Mouse (Mus musculus): ENCODE data around the gene Ackr3.

The Ackr3 gene

DNA sequence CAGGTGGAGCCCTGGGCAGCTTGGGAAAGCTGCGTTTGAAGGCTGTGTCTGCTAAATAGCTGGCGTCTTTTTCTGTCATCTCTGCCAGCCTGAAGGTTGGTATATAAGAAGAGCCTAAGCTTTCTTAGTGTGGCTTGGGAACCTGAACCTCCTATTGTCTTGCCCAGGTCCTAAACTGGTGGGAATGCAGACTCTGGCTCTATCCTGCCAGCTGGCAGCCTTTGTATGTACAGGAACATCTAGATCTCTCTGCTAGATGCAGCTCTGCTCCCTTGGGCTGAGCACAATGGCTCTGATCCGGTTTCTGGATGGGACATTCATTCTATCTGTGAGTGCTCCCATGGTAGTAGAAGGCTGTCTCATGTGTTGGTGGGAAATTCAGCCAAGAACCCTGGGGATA lies 2.9 kb downstream of the Ackr3 start:
- DNase-seq: no peak

DNA sequence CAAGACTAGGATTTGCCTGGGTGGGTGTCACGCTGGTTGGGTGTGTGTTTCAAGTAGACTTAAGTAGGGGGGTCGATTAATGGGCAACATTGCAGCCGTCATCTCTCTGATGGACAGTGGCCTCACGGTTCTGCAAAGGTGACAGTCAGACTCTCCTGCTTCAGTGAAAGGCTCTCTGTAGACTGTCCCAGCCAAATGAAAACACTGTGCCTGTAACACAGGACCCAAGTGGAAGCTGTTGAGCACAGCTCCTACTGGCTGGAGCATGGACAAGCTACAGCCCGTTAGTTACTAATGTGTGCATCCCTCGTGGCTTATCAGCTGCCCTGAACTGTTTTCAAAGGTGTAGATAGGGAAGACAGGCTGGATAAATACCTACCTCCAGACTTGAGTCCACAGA lies 3.5 kb downstream of the Ackr3 start:
- no peak for DNase-seq

DNA sequence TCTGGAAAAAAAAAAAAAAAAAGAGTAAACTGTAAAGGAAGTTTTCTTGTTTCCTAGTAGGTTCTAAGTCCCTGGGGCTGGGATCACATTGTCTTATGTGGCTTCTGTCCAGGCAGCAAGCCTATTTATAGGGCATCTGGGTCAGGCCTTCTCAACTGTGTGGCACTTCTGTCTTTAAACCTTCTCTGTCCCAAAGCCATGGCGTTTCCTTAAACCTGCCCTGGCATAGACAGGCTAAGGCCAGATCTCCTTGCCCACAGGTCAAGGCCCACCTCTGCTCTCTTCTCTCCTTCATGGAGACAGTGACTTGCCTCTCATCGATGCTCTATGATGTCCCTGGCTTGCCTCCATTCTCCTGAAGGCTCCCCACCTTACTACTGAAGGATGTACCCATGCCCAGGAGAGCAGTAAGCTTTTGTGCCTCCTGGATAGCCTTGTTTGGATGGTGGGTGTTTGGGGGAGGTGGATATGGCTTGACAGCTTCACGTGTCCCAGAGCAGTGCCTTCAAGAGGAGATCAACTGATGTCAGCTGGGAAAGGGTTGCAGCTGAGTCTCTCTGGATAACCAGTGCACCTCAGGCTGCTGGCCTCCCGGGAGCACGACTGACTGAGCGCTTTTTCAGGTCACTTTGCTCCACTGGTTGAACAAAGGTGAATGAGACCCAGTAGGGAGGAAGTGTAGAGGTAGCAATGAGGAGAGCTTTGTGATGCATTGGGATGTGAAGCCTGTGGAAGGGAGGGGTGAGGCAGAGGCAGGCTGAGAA lies 4.1 kb downstream of the Ackr3 start:
- DNase-seq: peak; percentile 59

DNA sequence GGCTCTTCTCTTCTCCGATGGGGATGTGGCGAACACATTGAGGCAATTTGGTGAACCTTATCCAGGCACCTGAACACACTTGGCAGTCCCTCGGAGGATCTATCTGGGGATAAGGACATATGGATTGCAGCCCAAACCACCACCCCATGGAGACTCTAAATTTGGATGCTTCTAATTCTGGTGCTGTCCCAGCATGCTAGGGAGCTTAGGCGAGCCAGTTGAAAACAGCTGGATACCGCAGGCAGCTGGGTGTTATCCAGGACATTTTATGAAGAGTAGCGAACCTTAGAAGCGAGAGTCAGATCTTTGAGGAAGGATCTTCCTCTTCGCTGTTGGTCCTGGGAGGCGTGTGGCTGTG lies 4.7 kb downstream of the Ackr3 start:
- DNase-seq: no peak

DNA sequence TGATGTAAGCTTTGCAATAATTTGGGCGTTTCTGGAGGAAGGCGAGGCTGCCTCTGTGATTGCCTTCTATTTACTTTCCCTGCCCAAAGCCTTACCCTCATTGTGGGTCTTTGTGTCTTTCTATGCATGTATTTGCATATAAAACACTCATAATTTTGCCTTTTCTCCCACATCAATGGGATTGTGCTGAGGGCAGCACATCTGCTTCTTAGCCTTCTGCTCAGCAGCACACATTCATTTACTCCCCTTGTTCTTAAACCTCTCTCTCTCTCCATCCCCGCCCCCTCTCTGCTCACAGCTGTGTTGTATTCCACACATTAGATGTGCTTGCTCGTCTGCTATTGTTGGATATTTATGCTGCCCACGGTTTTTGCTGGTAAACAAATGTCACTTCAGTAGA lies 5.3 kb downstream of the Ackr3 start:
- DNase-seq: no peak

DNA sequence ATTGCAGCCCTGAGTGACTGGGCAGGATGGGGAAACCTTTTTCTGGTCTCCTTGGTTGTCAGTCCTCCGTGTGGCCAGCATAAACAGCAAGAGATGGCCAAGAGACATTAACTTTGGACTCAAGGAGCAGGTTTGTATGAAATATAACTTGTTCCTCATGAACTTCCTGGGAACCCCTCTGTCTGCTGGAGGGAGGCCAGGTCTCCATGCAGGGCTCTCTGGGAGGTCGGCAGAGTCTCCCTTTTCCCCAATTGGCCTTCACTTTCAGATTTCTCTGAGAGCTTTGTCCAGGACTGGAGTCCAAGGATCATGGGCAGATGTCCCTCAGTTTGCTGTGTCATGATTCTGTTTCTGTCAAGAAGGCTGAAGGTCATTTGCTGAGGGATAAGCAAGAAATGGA lies 6.0 kb downstream of the Ackr3 start:
- DNase-seq: peak; percentile 88

DNA sequence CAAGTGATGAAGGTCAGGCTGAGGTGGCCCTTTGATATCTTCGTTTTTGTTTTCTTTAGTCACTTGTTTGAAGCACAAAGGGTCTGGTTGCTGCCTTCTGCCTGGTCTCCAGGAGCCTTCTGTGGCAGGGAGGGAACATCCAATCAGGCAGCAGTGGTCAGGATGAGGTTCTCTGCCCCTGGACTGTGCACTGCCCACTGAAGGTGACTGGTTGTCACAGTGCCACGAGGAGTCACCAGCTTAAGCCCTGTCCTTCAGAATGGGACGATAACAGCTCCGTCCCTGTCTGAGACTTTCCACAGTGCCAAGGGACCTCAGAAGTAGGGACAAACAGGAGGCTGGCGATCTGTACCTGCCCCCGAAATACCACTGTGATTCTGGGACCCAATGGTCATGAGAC lies 6.6 kb downstream of the Ackr3 start:
- DNase-seq: no peak

DNA sequence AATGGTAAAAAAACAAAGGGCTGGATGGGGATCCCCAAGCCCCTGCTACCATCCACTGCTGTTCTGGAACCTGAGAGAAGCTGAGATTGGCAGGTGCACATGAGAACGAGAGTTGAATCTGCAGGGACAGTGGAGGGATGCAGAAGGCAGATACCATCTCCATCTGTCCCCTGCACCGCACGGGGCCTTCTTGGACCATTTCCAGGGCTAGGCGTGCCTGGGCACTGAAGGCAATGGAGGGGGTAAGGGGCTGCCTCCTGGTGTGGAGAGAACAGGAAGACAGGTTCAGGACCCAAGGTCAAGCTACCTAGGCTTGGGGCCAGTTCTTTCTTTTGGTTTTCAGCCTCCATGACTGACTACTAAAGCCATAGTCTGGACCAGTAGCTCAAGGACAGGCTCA lies 7.0 kb downstream of the Ackr3 start:
- DNase-seq: no peak

DNA sequence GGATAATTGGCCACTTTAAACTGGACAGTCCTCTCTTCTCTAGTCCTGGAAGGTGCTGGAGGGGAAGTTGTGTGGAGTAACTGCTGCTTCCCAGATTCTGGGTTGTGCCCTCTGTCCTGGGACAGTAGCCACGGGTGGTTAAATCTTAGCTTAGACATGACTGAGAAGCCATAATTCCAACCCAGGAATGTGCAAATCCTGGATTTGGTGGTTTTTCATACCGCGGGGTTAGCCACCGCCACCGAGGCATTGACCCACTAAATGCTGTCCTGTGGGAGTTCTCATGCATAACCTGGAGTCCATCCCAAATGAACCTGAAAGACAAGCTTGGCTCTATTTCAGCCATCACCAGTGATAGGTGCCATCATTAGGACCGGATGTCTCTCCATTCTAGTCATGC lies 8.6 kb downstream of the Ackr3 start:
- DNase-seq: peak; percentile 68

DNA sequence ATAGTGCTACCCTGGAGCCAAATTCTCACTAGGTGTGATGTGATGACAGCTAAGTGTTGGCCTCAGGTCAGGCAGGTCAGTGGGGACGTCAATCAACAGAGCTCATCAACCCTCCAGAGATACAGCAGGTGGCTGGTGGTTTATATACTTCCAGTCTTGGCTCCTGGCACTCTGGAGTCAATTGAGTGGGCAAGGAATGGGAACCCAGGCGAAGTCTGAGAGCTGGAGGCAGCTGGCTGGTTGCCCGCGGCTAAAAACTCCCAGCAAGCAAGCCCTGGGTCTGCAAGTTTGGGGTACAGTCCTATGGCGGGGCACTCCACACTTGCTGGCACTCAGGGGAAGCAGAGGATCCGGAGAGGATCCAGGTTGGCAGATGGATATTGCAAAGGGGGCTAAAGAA lies 9.1 kb downstream of the Ackr3 start:
- DNase-seq: no peak

DNA sequence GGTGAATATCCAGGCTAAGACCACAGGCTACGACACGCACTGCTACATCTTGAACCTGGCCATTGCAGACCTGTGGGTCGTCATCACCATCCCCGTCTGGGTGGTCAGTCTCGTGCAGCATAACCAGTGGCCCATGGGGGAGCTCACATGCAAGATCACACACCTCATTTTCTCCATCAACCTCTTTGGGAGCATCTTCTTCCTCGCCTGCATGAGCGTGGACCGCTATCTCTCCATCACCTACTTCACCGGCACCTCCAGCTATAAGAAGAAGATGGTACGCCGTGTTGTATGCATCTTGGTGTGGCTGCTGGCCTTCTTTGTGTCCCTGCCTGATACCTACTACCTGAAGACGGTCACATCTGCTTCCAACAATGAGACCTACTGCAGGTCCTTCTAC lies 10.2 kb downstream of the Ackr3 start:
- DNase-seq: no peak

DNA sequence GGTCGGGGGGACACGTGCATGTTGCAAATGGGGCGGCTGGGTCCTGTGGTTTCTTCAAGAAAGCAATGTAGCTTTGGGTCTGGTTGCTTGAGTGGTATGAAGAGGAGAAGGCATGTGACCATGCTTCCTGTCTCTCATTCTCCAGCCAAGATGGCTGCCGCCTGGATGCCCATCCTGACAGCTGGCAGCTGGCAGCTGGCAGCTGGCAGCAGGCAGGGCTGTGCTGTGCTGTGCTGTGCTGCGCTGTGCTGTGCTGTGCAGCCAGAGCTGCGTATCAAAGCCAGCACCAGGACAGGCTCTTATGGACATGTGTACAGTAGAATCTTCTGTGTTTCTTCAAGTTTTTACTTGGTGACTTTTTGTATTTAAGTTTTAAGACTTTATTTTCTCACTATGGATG lies 11.1 kb downstream of the Ackr3 start:
- DNase-seq: no peak

DNA sequence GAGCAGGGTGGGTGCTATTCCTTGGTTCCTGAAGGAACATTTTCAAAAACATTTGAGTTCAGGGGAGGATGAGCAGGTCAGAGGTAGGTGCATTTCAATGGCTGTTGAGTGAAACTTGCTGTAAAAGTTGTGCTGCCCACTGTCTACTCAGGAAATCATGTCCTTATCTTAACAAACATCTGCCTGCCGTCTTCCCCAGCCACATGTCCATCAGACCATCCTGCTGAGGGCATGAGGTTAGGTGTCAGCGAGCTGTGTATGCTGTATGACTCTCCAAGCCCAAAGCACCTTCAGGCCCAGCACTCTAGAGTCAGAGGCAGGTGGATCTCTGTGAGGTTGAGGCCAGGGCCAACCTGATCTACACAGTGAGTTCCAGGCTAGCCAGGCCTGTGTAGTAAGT lies 12.1 kb downstream of the Ackr3 start:
- no peak for DNase-seq

DNA sequence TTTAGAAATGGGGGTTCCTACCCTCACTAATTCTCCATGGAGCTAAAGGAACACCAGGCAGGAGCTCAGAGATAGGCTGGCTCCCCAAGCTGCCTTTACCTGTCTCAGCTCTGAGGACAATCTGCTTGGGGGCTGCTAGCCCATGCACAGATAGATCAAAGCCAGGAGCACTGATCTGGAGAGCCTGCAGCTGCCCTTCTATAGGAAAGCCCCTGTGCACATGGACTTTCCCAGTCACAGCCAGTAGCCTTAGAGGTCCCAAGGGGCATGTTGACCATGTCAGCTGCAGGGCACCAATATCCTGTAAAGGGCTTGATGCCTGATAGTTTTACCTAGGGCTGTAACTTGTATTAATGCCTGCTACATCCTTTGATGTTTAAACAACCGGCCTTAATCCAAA lies 12.6 kb downstream of the Ackr3 start:
- no peak for DNase-seq

DNA sequence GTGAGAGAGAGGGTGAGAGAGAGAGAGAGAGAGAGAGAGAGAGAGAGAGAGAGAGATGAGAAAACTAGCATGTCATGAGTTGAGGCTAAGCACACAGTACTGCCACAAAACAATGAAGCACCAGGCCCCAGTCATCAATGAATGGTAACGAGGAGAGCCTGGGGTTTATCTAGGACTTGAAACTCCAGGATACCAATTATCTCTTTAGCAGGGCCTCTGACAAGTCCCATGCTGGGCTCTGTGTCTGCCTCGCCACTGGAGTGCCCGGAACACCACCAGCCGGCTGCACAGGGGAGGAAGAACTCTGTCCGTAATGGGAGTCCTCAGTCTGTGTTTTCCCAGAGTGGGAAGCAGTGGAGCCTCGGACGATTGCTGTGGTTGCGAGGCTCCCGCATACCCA lies 16.5 kb downstream of the Ackr3 start:
- DNase-seq: no peak

DNA sequence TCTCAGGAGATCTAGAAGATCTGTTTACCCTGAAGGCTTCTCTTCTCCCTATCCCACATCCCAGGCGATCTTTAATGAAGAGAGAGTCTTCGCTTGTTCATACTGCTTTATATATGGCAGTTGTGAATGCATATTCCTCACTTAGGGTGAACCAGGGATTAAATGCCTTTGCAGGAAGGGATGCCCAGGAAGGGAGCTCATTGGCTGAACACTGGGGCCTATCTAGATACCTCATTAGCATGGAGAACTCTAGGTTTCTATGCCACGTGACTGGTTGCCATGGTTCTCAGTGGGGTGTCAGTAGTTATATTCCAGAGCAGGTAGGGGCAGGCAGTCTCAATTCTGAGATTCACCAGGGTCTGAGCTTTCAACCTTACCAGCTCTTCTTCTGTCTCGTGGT lies 17.1 kb downstream of the Ackr3 start:
- no peak for DNase-seq

DNA sequence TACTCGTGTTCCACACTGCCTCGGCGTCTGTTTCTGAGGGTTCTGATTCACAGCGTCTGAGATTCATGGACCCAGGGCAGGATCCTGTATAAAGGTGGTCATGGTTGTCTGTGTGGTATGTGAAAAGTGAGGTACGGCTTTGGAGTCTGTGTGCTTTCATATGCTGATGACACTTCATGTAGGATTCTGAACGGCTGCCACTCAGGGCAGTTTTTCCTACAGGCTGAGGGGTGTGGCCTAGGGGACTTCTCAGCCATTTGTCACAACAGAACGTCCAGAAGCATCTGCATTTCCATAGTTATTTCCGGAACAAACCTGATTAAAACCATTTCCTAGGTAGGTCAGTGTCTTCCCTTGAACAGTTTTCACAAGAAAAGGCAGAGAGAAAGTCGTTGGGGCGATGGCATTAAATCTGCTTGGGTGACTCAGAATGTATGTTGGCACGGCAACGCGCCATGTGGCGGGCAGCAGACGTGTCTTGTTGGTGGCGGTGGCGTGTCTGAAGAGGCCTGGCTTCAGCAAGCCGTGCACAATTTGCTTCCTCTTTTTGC lies 18.1 kb downstream of the Ackr3 start:
- DNase-seq: no peak

DNA sequence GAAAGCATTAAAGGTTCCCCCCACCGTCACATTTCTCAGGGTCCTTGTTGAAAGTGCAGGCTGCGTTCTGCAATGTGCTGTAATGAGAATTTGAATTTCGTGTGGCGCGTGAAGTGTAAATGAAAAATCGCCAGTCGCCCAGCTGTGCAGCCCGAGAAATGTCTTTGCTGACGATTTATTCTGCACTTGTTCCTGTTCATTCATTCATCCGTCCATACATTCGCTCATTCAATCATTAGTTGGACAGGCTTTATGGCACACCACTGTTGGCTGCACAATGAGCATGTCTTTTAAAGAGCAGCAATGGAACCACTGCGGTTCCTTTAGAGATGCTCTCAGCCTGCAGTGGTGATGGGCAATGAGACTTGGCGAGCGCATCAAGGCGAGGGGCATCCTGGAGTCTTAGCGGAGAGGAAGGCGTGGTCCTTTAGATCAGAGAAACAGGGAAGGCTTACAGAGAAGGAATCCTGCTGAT lies 18.7 kb downstream of the Ackr3 start:
- DNase-seq: no peak

DNA sequence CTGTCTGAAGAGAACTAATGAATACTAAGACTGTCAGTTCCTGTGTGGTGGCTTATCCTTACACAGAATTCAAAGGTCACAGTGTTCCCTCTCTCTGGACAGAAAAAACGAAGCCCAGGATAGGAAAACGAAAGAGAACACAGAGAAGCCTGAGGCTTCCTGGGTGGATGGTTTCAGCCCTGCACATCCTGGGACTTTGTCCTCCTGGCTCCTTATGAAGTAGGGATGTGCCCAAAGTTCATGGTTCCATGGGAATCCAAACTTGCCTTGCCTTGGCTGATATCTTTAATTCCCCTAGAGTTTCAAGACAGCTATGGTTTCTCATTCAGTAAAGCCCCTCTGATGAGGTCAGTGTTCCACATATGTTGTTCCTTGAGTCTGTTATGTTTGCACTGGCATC lies 19.2 kb downstream of the Ackr3 start:
- DNase-seq: no peak

DNA sequence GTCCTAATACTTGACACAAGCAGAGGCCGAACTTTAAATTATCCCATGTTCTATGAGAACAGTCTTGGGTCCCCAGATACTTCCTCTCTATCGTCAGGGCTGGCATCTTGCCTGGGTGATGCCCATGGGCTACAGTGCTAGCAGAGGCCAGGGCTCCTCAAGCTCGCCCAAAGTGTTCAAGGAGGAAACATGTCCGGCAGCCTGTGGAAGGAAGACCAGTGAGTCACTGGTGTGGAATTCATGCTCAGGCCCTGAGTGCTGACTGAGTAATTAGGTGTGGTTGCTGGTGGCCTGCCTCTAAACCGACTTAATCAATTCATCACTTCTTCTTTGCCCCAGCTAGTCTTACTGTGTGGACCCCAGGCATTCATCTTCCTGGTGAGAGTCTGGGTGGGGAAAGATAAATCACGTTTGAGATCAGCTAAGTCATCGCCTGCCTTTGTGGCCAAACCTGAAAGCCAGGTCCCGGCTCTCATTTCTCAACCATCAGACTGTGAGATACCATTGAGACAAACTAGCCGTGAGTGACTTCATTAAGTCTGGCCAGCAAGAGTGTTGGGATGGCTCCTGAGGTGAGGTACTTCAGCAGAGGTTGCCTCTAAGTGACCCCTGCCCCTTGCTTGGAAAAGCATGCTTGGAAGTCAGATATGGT lies 21.9 kb downstream of the Ackr3 start:
- DNase-seq: peak; percentile 57

DNA sequence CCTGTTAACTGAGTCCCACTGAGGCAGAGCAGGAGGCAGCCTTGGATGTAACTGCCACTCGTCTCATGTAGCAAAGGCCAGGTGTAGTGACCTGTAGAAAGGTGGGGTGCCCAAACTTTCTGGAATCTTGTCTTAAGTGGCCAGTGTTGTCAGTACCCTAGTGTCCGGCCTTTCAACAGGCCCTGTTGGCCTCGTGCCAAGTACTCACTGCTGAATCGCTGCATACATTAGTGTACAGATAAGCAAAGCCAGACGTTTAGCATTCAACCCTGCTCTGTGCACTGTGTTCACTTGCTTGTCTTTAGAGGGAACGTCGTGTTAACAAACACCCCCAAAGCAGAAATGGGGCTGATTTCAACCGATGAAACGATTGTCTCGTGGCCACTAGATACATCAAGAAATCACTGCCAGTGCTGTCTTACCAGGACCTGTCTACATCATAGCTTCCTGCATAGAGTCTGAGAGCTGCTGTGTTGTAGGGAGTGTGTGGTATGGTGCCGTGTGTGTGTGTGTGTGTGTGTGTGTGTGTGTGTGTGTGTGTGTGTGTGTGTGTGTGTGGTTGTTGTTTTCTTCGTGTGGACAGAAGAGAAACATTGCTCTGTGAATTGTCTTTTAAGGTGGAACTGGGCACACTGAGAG lies 24.0 kb downstream of the Ackr3 start:
- DNase-seq: no peak

DNA sequence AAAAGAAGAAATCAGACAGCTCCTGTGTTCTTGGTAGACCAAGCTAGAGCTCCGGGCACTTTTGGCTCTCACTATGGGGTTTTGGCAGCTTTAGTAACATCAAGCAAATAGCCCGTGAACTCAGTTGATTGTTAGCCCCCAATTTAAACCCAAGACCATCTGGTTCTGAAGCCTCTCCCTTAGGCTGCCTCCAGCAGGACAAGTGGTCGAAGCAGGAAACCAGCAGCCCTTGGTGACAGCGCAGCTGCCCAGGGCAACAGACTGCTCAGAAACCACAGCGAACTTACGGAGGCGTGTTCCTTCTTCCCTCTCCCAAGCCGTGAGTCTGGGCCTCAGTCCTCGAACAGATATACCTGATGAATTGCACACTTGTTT lies 24.5 kb downstream of the Ackr3 start:
- DNase-seq: no peak

DNA sequence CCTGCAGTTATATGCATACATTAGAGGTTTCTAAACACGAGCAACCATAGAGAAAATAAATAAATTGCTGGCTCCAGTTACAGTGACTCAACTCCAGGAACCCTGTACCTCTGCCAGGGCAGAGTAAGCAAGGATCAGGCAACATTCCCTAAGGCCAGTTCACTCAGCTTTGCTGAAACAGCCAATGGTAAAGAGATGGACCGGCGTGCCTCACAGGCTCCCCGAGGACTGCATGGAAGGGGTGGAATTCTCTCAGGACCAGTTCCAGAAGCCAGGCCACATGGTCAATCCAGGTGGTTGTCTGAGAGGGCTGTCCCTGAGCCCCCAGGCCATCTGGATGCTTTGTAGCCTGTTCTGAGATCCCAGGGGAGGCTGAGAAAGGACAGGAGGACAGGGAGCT lies 26.8 kb downstream of the Ackr3 start:
- no peak for DNase-seq
